Mouse (Mus musculus) embryonic facial prominence, embryonic 10.5 days (tissue): ENCODE results near the gene Ahdc1. TPM values are rescaled to one million over a fixed set of nuclear protein-coding genes. Genes with fewer than 3 reads are reported as not detected.

Source experiments
- DNase-seq: peaks from one replicate; pipeline ENCODE4 v3.0.0-alpha.2; 2017; ENCODE audit warnings: low spot score
- H3K27ac ChIP-seq: fragments of 300-500 bp; sonication (generic); replicated peaks from 2 replicates; pipeline ENCODE4 v1.5.1; 2016; ENCODE audit warnings: mild to moderate bottlenecking
- H3K27me3 ChIP-seq: fragments of 300-500 bp; sonication (generic); replicated peaks from 2 replicates; pipeline ENCODE4 v1.6.1; 2016; ENCODE audit warnings: low read depth, mild to moderate bottlenecking; ENCODE audit not compliant: poor library complexity, severe bottlenecking
- H3K36me3 ChIP-seq: fragments of 300-500 bp; sonication (generic); replicated peaks from 2 replicates; pipeline ENCODE4 v1.6.1; 2016; ENCODE audit warnings: mild to moderate bottlenecking, moderate library complexity
- H3K4me1 ChIP-seq: fragments of 300-500 bp; sonication (generic); 2 replicates; pipeline ENCODE4 v1.6.1; 2016
- H3K4me3 ChIP-seq: fragments of 300-500 bp; sonication (generic); 2 replicates; pipeline ENCODE4 v1.5.1; 2016; ENCODE audit warnings: mild to moderate bottlenecking, moderate library complexity
- H3K9me3 ChIP-seq: fragments of 300-500 bp; sonication (generic); 2 replicates; pipeline ENCODE4 v1.6.1; 2016; ENCODE audit warnings: mild to moderate bottlenecking
- WGBS: fragments of 180-500 bp; shearing (Covaris S2); methylation state at CpG from one replicate; pipeline ENCODE4 v1.1.7; 2016; 5-methylcytosine and 5-hydroxymethylcytosine counted together
- polyA plus RNA-seq: library from polyadenylated mRNA; unstranded; fragments of >200 nt; fragmentation: Nextera tagmentation; extraction: Ambion mirVana; gene quantifications from 2 replicates; pipeline ENCODE4 v1.2.1, GENCODE M21; 2016

The Ahdc1 gene
- polyA plus RNA-seq, 1 experiment from 2014 or later = 11.5 TPM

DNA sequence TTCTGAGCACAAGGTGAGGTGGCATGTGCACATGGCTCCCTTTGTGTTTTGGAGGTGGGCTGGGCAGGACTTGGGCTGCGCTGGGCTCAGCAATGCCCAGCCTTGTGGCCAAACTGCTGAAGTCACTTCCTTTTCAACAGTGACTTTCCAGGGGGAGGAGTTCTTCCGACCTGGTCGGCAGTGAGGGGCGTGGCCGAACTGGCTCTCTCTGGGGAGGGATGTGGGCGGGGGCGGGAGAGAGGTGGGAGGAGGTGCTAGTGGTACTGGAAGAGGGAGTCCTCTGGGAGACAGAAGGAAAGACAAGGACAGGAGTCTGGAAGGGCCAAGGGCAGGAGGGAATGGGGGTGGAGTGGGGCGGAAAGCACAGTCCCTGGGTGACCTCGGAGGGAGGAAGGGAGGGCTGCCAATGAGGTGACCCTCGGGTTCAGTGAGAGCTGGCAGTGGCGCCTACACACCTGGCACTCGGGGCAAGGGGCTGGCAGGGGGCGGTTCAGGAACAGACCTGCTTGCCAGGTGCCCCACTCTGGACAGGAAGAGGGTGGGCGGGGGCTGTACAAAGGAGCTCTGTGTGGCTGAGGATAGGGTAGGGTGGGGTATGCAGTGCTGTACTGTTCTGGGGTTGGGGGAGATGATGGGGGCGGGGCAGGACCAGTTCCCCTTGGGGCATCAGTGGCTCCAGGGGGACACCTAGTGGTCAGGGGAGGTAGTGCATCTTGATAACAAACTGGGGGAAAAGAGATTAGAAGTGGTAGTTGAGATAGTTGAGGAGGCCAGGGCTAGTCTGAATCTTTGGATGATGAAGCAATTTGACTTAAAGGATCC is 45.2 kb downstream of the Ahdc1 start:
- no peaks in the 10 kb centered on the region for H3K27me3 ChIP-seq
- peaks cover 73% of the 10 kb centered on the region for H3K36me3 ChIP-seq
- peak overlapping the region; percentile 46 for H3K4me3 ChIP-seq
- WGBS = 2% methylated on average over 15 of the region's 15 CpGs
- peak overlapping the region; percentile 83 for H3K27ac ChIP-seq
- H3K4me1 ChIP-seq = peaks cover 89% of the 10 kb centered on the region
- DNase-seq = peak; percentile 85
- H3K9me3 ChIP-seq = no peaks in the 10 kb centered on the region

DNA sequence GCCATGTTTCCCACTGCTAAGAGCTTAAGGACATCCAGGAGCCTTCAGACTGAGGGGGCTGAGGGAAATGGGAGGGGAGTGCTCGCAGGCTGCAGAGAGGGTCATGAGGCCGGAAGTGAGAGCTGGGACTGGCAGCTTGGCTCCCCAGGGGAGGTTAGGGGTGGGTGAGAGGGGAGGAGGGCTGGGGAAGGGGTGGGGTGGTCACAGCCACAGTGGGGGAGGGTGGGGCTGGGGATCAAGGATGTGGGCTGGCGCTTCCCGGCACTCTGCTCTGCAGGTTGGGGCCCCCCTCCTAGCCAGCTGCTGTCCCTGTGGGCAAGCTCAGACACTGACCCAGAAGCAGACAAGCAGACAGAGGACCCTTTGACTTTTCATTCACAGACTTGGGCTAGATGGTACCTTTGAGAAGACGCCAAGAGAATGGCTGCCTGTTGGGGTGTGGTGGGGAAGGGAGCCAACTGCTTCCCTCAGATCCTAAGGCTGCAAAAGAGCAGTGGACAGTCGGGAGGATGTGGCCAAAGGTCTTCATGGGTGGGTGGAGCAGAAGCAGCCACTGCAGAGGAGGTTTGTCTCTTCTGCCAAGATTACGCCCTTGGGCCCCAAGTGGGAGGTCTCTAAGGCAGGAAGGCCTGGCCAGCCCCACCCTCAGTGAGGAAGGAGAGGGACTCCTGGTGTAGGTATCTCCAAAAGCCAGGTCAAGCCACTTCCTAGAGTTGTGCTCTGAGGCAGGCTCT is 46.5 kb downstream of the Ahdc1 start:
- no peaks in the 10 kb centered on the region for H3K27me3 ChIP-seq
- H3K27ac ChIP-seq = peak overlapping the region; percentile 78
- peaks cover 86% of the 10 kb centered on the region for H3K36me3 ChIP-seq
- H3K4me1 ChIP-seq = peaks cover 81% of the 10 kb centered on the region
- 23% methylated on average over 7 of the region's 7 CpGs for WGBS
- peak overlapping the region; percentile 22; the same call in 1 of the 2 replicates for H3K4me3 ChIP-seq
- DNase-seq = peak; percentile 60
- no peaks in the 10 kb centered on the region for H3K9me3 ChIP-seq

DNA sequence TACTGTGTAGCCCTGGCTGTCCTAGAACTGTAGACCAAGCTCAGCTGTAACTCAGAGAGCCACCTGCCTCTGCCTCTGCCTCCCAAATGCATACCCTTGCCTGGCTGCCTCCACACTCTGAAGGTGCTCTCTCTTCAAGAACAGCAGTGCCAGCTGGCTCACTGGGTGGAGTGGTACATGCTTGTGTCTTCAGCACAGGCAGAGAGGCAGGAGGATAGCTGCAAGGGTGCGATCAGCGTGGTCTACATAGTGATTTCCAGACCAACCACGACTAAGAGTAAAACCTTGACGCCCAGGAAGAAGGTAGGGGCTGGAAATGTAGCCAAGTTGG is 47.0 kb downstream of the Ahdc1 start:
- 90% methylated on average over 4 of the region's 4 CpGs for WGBS

DNA sequence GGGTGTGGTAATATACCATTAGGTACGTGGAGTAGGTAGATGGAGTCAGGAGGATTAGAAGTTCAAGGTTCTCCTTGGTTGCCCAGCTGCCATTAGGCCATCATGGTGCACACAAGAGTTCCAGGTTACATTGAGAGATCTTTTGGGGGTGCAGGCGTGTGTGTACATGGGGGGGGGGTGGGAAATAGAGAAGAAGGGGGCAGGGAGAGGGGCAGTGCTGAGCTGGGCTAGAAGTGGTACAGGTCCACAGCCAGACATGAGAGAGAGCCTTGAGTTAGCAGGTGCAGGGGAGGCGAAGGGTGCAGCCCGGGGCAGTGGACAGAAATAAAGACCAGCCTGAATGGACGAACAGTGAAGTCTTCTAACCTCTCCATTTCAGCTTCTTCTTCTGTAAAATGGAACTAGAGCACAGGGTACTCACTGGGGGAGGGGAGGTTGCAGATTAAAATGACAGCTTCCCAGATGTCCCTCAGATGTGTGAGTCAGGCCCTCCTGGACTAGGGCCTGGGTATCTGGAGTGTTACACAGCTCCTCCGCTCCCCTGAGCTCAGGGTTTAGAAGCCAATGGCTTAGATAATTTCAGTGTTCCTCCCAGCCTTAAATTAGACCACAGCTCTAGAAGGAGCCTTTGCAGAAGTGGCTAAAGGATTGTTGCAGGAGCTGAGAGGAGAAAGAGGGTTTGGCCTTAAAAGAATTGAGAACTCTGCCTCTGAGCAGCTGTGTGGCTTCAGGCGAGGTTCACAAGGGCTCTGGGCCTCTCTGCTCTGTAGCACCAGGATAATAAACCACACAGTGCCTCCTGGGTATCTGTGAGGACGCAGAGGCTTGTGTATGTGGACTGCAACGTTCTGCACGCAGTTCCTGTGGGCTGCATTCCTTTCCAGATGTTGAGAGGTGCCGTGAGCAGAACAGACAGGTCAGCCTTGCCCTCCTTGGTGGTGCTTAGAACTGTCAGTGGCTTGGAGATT is 47.7 kb downstream of the Ahdc1 start:
- Histone ChIP-seq H3K27me3 (no peaks in the 10 kb centered on the region), H3K4me1 (peaks cover 69% of the 10 kb centered on the region), H3K27ac (peak overlapping the region; percentile 20), H3K36me3 (peaks cover 86% of the 10 kb centered on the region), H3K9me3 (no peaks in the 10 kb centered on the region), H3K4me3 (0 out of 2 replicates have a peak overlapping the region, but pooled peaks have one; percentile 22)
- no peak for DNase-seq
- WGBS = 70% methylated on average over 11 of the region's 11 CpGs

More for the DNA sequence above, 47.0 kb downstream of the Ahdc1 start:
- peak overlapping the region; percentile 22; the same call in 1 of the 2 replicates for H3K4me3 ChIP-seq
- no peaks in the 10 kb centered on the region for H3K9me3 ChIP-seq
- DNase-seq = no peak
- peaks cover 86% of the 10 kb centered on the region for H3K36me3 ChIP-seq
- H3K27ac ChIP-seq = peak overlapping the region; percentile 78
- peaks cover 76% of the 10 kb centered on the region for H3K4me1 ChIP-seq
- H3K27me3 ChIP-seq = no peaks in the 10 kb centered on the region

DNA sequence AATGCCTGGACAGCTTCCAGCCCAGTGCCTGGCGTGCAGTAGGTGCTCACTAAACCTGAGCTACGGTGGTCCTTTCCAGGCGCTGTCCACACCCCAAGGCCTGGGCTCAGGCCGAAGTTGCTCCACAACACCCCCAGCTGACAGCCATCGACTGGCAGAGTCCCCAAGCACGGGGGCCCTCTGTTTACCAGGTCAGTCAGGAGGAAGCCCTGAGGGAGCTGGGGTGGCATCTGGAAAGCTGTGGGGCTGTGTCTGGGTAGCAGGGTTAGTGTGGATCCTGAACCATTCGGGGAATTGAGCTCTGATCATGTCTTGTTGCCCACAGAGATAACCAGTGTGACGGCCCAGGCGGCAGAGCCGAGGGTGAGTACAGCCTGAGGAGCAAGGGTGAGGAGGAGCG is 49.6 kb downstream of the Ahdc1 start:
- H3K4me1 ChIP-seq = peaks cover 50% of the 10 kb centered on the region
- H3K36me3 ChIP-seq = peaks cover 86% of the 10 kb centered on the region
- 92% methylated on average over 11 of the region's 11 CpGs for WGBS
- H3K4me3 ChIP-seq = no peak overlapping the region
- H3K9me3 ChIP-seq = no peaks in the 10 kb centered on the region
- DNase-seq = no peak
- H3K27me3 ChIP-seq = no peaks in the 10 kb centered on the region
- H3K27ac ChIP-seq = no peak overlapping the region

DNA sequence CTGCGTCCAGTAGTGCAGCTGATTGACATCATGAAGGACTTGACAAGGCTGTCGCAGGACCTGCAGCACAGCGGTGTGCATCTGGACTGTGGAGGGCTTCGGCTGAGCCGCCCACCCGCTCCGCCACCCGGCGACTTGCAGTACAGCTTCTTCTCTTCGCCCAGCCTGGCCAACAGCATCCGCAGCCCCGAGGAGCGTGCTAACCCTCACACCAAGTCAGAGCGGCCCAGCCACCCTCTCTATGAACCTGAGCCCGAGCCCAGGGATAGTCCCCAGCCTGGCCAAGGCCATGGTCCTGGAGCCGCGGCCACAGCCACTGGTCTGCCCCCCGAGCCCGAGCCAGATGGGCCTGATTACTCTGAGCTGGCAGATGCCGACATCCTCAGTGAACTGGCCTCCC is 50.7 kb downstream of the Ahdc1 start:
- Histone ChIP-seq H3K4me3 (no peak overlapping the region), H3K9me3 (no peaks in the 10 kb centered on the region), H3K36me3 (peaks cover 96% of the 10 kb centered on the region), H3K4me1 (peaks cover 39% of the 10 kb centered on the region), H3K27me3 (no peaks in the 10 kb centered on the region), H3K27ac (0 out of 2 replicates have a peak overlapping the region, but pooled peaks have one; percentile 35)
- DNase-seq = no peak
- 91% methylated on average over 20 of the region's 20 CpGs for WGBS

DNA sequence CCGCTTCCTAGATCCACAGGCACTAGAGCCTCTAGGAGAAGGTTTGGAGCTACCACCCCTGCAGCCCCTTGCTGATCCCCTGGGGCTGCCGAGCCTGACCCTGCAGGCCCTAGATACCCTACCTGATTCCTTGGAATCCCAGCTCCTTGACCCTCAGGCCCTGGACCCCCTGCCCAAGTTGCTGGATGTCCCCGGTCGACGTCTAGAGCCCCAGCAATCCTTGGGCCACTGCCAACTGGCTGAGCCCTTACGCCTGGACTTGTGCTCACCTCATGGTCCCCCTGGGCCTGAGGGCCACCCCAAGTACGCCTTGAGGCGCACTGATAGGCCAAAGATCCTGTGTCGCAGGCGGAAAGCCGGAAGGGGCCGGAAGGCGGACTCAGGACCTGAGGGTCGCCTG is 51.2 kb downstream of the Ahdc1 start:
- Histone ChIP-seq H3K27me3 (no peaks in the 10 kb centered on the region), H3K4me3 (no peak overlapping the region), H3K9me3 (no peaks in the 10 kb centered on the region), H3K4me1 (peaks cover 34% of the 10 kb centered on the region), H3K27ac (no peak overlapping the region; the same call in 1 of the 2 replicates), H3K36me3 (peaks cover 99% of the 10 kb centered on the region)
- WGBS = 93% methylated on average over 14 of the region's 14 CpGs
- no peak for DNase-seq

DNA sequence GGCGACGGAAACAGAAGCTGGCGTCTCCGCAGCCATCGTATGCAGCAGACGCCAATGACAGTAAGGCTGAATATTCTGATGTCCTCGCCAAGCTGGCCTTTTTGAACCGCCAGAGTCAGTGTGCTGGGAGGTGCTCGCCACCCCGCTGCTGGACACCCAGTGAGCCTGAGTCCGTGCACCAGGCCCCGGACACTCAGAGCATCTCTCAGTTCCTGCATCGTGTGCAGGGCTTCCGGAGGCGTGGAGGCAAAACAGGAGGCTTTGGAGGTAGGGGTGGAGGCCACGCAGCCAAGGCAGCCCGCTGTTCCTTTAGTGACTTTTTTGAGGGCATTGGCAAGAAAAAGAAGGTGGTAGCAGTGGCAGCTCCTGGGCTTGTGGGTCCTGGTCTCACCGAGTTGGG is 52.1 kb downstream of the Ahdc1 start:
- DNase-seq = no peak
- peaks cover 25% of the 10 kb centered on the region for H3K4me1 ChIP-seq
- no peaks in the 10 kb centered on the region for H3K9me3 ChIP-seq
- 97% methylated on average over 18 of the region's 18 CpGs for WGBS
- no peak overlapping the region for H3K27ac ChIP-seq
- no peak overlapping the region for H3K4me3 ChIP-seq
- H3K36me3 ChIP-seq = peaks cover 97% of the 10 kb centered on the region
- H3K27me3 ChIP-seq = no peaks in the 10 kb centered on the region

DNA sequence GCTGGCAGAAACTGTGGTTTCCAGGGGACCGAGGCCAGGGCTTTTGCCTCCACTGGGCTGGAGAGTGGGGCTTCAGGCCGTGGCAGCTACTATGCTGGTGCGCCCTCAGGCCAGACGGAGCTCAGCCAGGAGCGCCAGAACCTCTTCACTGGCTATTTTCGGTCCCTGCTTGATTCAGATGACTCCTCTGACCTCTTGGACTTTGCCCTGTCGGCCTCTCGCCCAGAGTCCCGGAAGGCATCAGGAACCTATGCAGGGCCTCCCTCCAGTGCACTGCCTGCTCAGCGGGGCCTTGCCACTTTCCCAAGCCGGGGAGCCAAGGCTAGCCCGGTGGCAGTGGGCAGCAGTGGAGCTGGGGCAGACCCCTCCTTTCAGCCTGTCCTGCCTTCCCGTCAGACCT is 52.7 kb downstream of the Ahdc1 start:
- H3K4me3 ChIP-seq = no peak overlapping the region
- H3K27me3 ChIP-seq = no peaks in the 10 kb centered on the region
- H3K27ac ChIP-seq = no peak overlapping the region
- WGBS = 79% methylated on average over 13 of the region's 13 CpGs
- no peaks in the 10 kb centered on the region for H3K9me3 ChIP-seq
- peaks cover 24% of the 10 kb centered on the region for H3K4me1 ChIP-seq
- no peak for DNase-seq
- H3K36me3 ChIP-seq = peaks cover 97% of the 10 kb centered on the region

DNA sequence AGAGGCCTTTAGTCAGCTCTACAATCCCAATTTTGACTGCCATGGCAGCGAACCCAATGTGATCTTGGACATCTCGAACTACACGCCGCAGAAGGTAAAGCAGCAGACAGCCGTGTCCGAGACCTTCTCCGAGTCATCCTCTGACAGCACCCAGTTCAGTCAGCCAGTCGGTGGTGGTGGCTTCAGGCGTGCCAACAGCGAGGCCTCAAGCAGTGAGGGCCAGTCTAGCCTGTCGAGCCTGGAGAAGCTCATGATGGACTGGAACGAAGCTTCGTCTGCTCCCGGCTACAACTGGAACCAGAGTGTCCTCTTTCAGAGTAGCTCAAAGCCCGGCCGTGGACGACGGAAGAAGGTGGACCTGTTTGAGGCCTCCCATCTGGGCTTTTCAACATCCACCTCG is 53.7 kb downstream of the Ahdc1 start:
- H3K4me1 ChIP-seq = peaks cover 19% of the 10 kb centered on the region
- no peak for DNase-seq
- no peaks in the 10 kb centered on the region for H3K9me3 ChIP-seq
- H3K27ac ChIP-seq = no peak overlapping the region
- no peaks in the 10 kb centered on the region for H3K27me3 ChIP-seq
- H3K4me3 ChIP-seq = no peak overlapping the region
- peaks cover 98% of the 10 kb centered on the region for H3K36me3 ChIP-seq
- WGBS = 94% methylated on average over 19 of the region's 19 CpGs

DNA sequence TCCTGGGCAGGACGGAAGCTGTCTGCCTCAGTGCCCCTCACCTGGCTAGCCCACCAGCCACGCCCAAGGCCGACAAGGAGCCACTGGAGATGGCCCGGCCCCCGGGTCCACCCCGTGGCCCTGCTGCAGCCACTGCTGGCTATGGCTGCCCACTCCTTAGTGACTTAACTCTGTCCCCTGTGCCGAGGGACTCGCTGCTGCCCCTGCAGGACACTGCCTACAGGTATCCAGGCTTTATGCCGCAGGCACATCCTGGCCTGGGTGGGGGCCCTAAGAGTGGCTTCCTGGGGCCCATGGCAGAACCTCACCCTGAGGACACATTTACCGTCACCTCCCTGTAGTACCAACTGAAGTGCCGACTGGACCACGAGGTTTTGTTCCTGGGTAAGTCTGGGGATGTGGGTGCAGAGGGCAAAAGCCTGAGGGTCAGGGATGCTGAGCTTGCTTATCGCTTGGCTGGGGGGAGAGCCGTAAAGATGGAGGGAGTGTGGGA is 54.9 kb downstream of the Ahdc1 start:
- H3K4me1 ChIP-seq = peaks cover 27% of the 10 kb centered on the region

More for the DNA sequence above, 54.9 kb downstream of the Ahdc1 start:
- H3K4me3 ChIP-seq = no peak overlapping the region
- no peaks in the 10 kb centered on the region for H3K27me3 ChIP-seq
- peaks cover 98% of the 10 kb centered on the region for H3K36me3 ChIP-seq
- no peaks in the 10 kb centered on the region for H3K9me3 ChIP-seq
- DNase-seq = no peak
- 93% methylated on average over 14 of the region's 14 CpGs for WGBS
- 0 out of 2 replicates have a peak overlapping the region, but pooled peaks have one; percentile 19 for H3K27ac ChIP-seq
